Mouse (Mus musculus): Measurements from ENCODE around the gene Hepacam2. TPM values are rescaled to one million over a fixed set of nuclear protein-coding genes. Genes with fewer than 3 reads are reported as not detected.

Gene Hepacam2
- 2.2 and 2.8 TPM in 2 replicates for polyA plus RNA-seq (2014; fragmentation: Nextera tagmentation; extraction: Ambion mirVana)

GRCm38 (mm10) chr6:3498162-3498848 is at the start of gene Hepacam2, which contains the start of gene Vps50:
Gene Hepacam2, minus strand, starts transcription at chr6:3498298.
Gene Vps50, plus strand, starts transcription at chr6:3498382.
- DNase-seq (ENCODE audit: low spot score) = peak; percentile 92
- Histone ChIP-seq H3K9me3 (ENCODE audit: control insufficient read depth, low read length) (no peaks in the 10 kb centered on the region), H3K4me3 (ENCODE audit: low read depth, low read length) (peak within 1 kb of the TSS; percentile 51), H3K36me3 (ENCODE audit: control insufficient read depth, insufficient read depth, low read length) (no peaks in the 10 kb centered on the region), H3K4me2 (replicated peaks; ENCODE audit: low read depth, low read length) (peak within 1 kb of the TSS; percentile 89), H3K27me3 (ENCODE audit: control insufficient read depth, insufficient read depth, low read length) (no peaks in the 10 kb centered on the region), H3K27ac (ENCODE audit: low read depth, low read length) (no peak within 1 kb of the TSS), H3K9ac (ENCODE audit: low read depth, low read length) (peak within 1 kb of the TSS; percentile 60), H3K4me1 (replicated peaks; ENCODE audit: control insufficient read depth, insufficient read depth, low read length) (no peaks in the 10 kb centered on the region)
- 1% methylated on average over 28 of the region's 28 CpGs for WGBS
- peak; percentile 99 for ATAC-seq (ENCODE audit: low FRiP score)

- WGBS = 54% methylated on average over 1 of the region's 1 CpGs
- H3K27me3 ChIP-seq (ENCODE audit: control insufficient read depth, insufficient read depth, low read length) = no peaks in the 10 kb centered on the region
- no peak for DNase-seq (ENCODE audit: low spot score)
- no peaks in the 10 kb centered on the region for H3K9me3 ChIP-seq (ENCODE audit: control insufficient read depth, low read length)
- H3K4me3 ChIP-seq (ENCODE audit: low read depth, low read length) = no peak overlapping the region
- H3K27ac ChIP-seq (ENCODE audit: low read depth, low read length) = no peak overlapping the region
- H3K9ac ChIP-seq (ENCODE audit: low read depth, low read length) = no peak overlapping the region
- no peaks in the 10 kb centered on the region for H3K4me1 ChIP-seq (replicated peaks; ENCODE audit: control insufficient read depth, insufficient read depth, low read length)
- H3K4me2 ChIP-seq (replicated peaks; ENCODE audit: low read depth, low read length) = no peak overlapping the region
- ATAC-seq (ENCODE audit: low FRiP score) = no peak
- H3K36me3 ChIP-seq (ENCODE audit: control insufficient read depth, insufficient read depth, low read length) = no peaks in the 10 kb centered on the region
Observed at GRCm38 (mm10) chr6:3544970-3545369, 46.9 kb upstream of the Hepacam2 start.

GRCm38 (mm10) chr6:3543862-3544261 is 45.8 kb upstream of the Hepacam2 start:
- 90% methylated on average over 4 of the region's 4 CpGs for WGBS
- no peak for DNase-seq (ENCODE audit: low spot score)
- H3K36me3 ChIP-seq (ENCODE audit: control insufficient read depth, insufficient read depth, low read length) = no peaks in the 10 kb centered on the region
- no peak overlapping the region for H3K27ac ChIP-seq (ENCODE audit: low read depth, low read length)
- H3K4me3 ChIP-seq (ENCODE audit: low read depth, low read length) = no peak overlapping the region
- no peak overlapping the region for H3K9ac ChIP-seq (ENCODE audit: low read depth, low read length)
- no peak overlapping the region for H3K4me2 ChIP-seq (replicated peaks; ENCODE audit: low read depth, low read length)
- H3K27me3 ChIP-seq (ENCODE audit: control insufficient read depth, insufficient read depth, low read length) = no peaks in the 10 kb centered on the region
- no peaks in the 10 kb centered on the region for H3K4me1 ChIP-seq (replicated peaks; ENCODE audit: control insufficient read depth, insufficient read depth, low read length)
- H3K9me3 ChIP-seq (ENCODE audit: control insufficient read depth, low read length) = no peaks in the 10 kb centered on the region
- ATAC-seq (ENCODE audit: low FRiP score) = no peak

- ATAC-seq (ENCODE audit: low FRiP score) = no peak
- Histone ChIP-seq H3K4me2 (replicated peaks; ENCODE audit: low read depth, low read length) (no peak overlapping the region), H3K4me1 (replicated peaks; ENCODE audit: control insufficient read depth, insufficient read depth, low read length) (no peaks in the 10 kb centered on the region), H3K9ac (ENCODE audit: low read depth, low read length) (no peak overlapping the region), H3K36me3 (ENCODE audit: control insufficient read depth, insufficient read depth, low read length) (no peaks in the 10 kb centered on the region), H3K4me3 (ENCODE audit: low read depth, low read length) (no peak overlapping the region), H3K27ac (ENCODE audit: low read depth, low read length) (no peak overlapping the region), H3K9me3 (ENCODE audit: control insufficient read depth, low read length) (no peaks in the 10 kb centered on the region), H3K27me3 (ENCODE audit: control insufficient read depth, insufficient read depth, low read length) (no peaks in the 10 kb centered on the region)
- no peak for DNase-seq (ENCODE audit: low spot score)
- WGBS = 92% methylated on average over 2 of the region's 2 CpGs
Observed at GRCm38 (mm10) chr6:3539470-3539869, 41.4 kb upstream of the Hepacam2 start.

- Histone ChIP-seq H3K27ac (ENCODE audit: low read depth, low read length) (no peak overlapping the region), H3K4me1 (replicated peaks; ENCODE audit: control insufficient read depth, insufficient read depth, low read length) (no peaks in the 10 kb centered on the region), H3K4me2 (replicated peaks; ENCODE audit: low read depth, low read length) (no peak overlapping the region), H3K9ac (ENCODE audit: low read depth, low read length) (no peak overlapping the region), H3K36me3 (ENCODE audit: control insufficient read depth, insufficient read depth, low read length) (no peaks in the 10 kb centered on the region), H3K4me3 (ENCODE audit: low read depth, low read length) (no peak overlapping the region), H3K27me3 (ENCODE audit: control insufficient read depth, insufficient read depth, low read length) (no peaks in the 10 kb centered on the region), H3K9me3 (ENCODE audit: control insufficient read depth, low read length) (no peaks in the 10 kb centered on the region)
- no peak for ATAC-seq (ENCODE audit: low FRiP score)
- 88% methylated on average over 1 of the region's 1 CpGs for WGBS
- no peak for DNase-seq (ENCODE audit: low spot score)
Observed at GRCm38 (mm10) chr6:3536048-3536447, 38.0 kb upstream of the Hepacam2 start.

- H3K4me2 ChIP-seq (replicated peaks; ENCODE audit: low read depth, low read length) = no peak overlapping the region
- no peak overlapping the region for H3K9ac ChIP-seq (ENCODE audit: low read depth, low read length)
- WGBS = 22% methylated on average over 5 of the region's 5 CpGs
- H3K27ac ChIP-seq (ENCODE audit: low read depth, low read length) = no peak overlapping the region
- H3K4me1 ChIP-seq (replicated peaks; ENCODE audit: control insufficient read depth, insufficient read depth, low read length) = no peaks in the 10 kb centered on the region
- ATAC-seq (ENCODE audit: low FRiP score) = no peak
- no peak overlapping the region for H3K4me3 ChIP-seq (ENCODE audit: low read depth, low read length)
- H3K9me3 ChIP-seq (ENCODE audit: control insufficient read depth, low read length) = no peaks in the 10 kb centered on the region
- H3K27me3 ChIP-seq (ENCODE audit: control insufficient read depth, insufficient read depth, low read length) = no peaks in the 10 kb centered on the region
- H3K36me3 ChIP-seq (ENCODE audit: control insufficient read depth, insufficient read depth, low read length) = no peaks in the 10 kb centered on the region
- DNase-seq (ENCODE audit: low spot score) = peak; percentile 10
Observed at GRCm38 (mm10) chr6:3531445-3531844, 33.3 kb upstream of the Hepacam2 start.

GRCm38 (mm10) chr6:3528198-3528597 is 30.1 kb upstream of the Hepacam2 start:
- Histone ChIP-seq H3K9ac (ENCODE audit: low read depth, low read length) (no peak overlapping the region), H3K27me3 (ENCODE audit: control insufficient read depth, insufficient read depth, low read length) (no peaks in the 10 kb centered on the region), H3K9me3 (ENCODE audit: control insufficient read depth, low read length) (no peaks in the 10 kb centered on the region), H3K4me1 (replicated peaks; ENCODE audit: control insufficient read depth, insufficient read depth, low read length) (no peaks in the 10 kb centered on the region), H3K4me3 (ENCODE audit: low read depth, low read length) (no peak overlapping the region), H3K4me2 (replicated peaks; ENCODE audit: low read depth, low read length) (no peak overlapping the region), H3K36me3 (ENCODE audit: control insufficient read depth, insufficient read depth, low read length) (no peaks in the 10 kb centered on the region), H3K27ac (ENCODE audit: low read depth, low read length) (no peak overlapping the region)
- 95% methylated on average over 4 of the region's 4 CpGs for WGBS
- DNase-seq (ENCODE audit: low spot score) (no peak), ATAC-seq (ENCODE audit: low FRiP score) (no peak)

GRCm38 (mm10) chr6:3512611-3513010 is 14.5 kb upstream of the Hepacam2 start:
- H3K36me3 ChIP-seq (ENCODE audit: control insufficient read depth, insufficient read depth, low read length) = no peaks in the 10 kb centered on the region
- DNase-seq (ENCODE audit: low spot score) (peak; percentile 19), ATAC-seq (ENCODE audit: low FRiP score) (peak; percentile 58; the same call in 1 of the 2 replicates)
- H3K4me2 ChIP-seq (replicated peaks; ENCODE audit: low read depth, low read length) = no peak overlapping the region
- 48% methylated on average over 3 of the region's 3 CpGs for WGBS
- no peaks in the 10 kb centered on the region for H3K4me1 ChIP-seq (replicated peaks; ENCODE audit: control insufficient read depth, insufficient read depth, low read length)
- no peak overlapping the region for H3K4me3 ChIP-seq (ENCODE audit: low read depth, low read length)
- H3K9me3 ChIP-seq (ENCODE audit: control insufficient read depth, low read length) = no peaks in the 10 kb centered on the region
- H3K9ac ChIP-seq (ENCODE audit: low read depth, low read length) = no peak overlapping the region
- no peak overlapping the region for H3K27ac ChIP-seq (ENCODE audit: low read depth, low read length)
- H3K27me3 ChIP-seq (ENCODE audit: control insufficient read depth, insufficient read depth, low read length) = no peaks in the 10 kb centered on the region

- DNase-seq (ENCODE audit: low spot score) = peak; percentile 44
- H3K36me3 ChIP-seq (ENCODE audit: control insufficient read depth, insufficient read depth, low read length) = no peaks in the 10 kb centered on the region
- H3K27ac ChIP-seq (ENCODE audit: low read depth, low read length) = peak overlapping the region; percentile 74
- peak; percentile 76 for ATAC-seq (ENCODE audit: low FRiP score)
- 32% methylated on average over 11 of the region's 11 CpGs for WGBS
- H3K9ac ChIP-seq (ENCODE audit: low read depth, low read length) = peak overlapping the region; percentile 42; the same call in 1 of the 2 replicates
- no peak overlapping the region for H3K4me3 ChIP-seq (ENCODE audit: low read depth, low read length)
- H3K9me3 ChIP-seq (ENCODE audit: control insufficient read depth, low read length) = no peaks in the 10 kb centered on the region
- H3K4me2 ChIP-seq (replicated peaks; ENCODE audit: low read depth, low read length) = peak overlapping the region; percentile 17; the same call in 1 of the 2 replicates
- no peaks in the 10 kb centered on the region for H3K27me3 ChIP-seq (ENCODE audit: control insufficient read depth, insufficient read depth, low read length)
- H3K4me1 ChIP-seq (replicated peaks; ENCODE audit: control insufficient read depth, insufficient read depth, low read length) = no peaks in the 10 kb centered on the region
Observed at GRCm38 (mm10) chr6:3511612-3512011, 13.5 kb upstream of the Hepacam2 start.
